In the genomic region with DNA sequence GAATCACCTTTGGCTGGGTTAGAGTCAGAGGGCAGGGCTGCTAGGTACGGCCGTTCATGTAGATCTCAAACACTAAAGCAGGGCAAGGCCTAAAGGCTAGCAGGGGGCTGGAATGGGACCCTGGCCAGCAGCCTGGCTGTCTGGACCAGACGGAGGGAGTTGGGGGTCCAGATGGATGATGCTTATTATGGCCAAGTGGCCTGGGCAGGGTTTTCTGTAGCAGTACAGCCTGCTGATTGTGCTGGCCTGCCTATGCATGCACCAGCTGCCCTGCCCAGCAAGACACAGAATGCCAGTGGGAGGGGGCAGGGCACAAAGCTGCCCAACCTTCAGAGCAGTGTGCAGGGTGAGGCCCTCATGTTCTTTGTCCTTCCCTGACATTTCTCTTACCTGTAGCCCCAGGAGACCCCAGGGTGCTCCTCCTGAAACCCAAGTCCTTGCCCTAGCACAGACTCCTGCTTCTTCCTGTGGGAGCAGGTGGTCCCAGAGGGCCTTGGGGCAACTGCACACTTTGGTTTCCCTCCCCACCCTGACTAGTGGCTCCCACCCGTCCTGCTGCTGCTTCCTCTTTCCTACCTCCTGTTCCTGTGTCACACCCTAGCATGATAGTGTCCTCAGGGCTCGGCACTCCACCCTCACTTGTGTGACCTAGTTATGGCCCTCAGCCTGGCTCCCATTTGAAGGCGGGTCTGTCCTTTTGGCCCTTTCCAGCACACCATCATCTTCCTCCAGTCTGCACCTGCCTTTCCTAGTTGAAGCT, we compare ENCODE assay signal across 10 mouse cellular contexts. TPM values are rescaled to one million over a fixed set of nuclear protein-coding genes. Genes with fewer than 3 reads are reported as not detected.
DNase-seq lines count a peak whose midpoint lies in the region; ATAC-seq and TF ChIP-seq lines count a peak whose summit lies in the region.
"Had no signal": no experiment of that assay in that cellular context is flagged by ENCODE, and none has a peak within 500 bp of the region (broad histone marks: within the 10 kb centered on the region; RNA-seq: fewer than 3 reads in every experiment).

No protein-coding gene starts in this region.

- H3K4me2 ChIP-seq in heart, embryonic 11.5 days: peak overlapping the region; percentile 12
- H3K4me2 ChIP-seq in myocyte (ENCODE audit: low read depth): peak overlapping the region; percentile 77
- H3K4me2 ChIP-seq: limb, embryonic 12.5 days had no signal

- DNase-seq in layer of hippocampus, adult 11-12 months (ENCODE audit: low spot score): peak; percentile 62
- no peak for DNase-seq in layer of hippocampus, postnatal 10 days (ENCODE audit: low spot score in 2 of 2)
- peak; percentile 96 for DNase-seq in cerebellum, adult 11 months
- peak; percentile 56 for DNase-seq in kidney, postnatal 14 days
- no peak for DNase-seq in frontal cortex, postnatal 14 days (ENCODE audit: low spot score in 2 of 2)
- DNase-seq in layer of hippocampus, adult 9-10 months (ENCODE audit: low spot score): no peak

- H3K4me1 ChIP-seq in heart, embryonic 11.5 days (ENCODE audit: control insufficient read depth, insufficient read depth, low read length): peaks cover 31% of the 10 kb centered on the region

- H3ac ChIP-seq in myocyte (ENCODE audit: control insufficient read depth, insufficient read length): no peak overlapping the region

- 66% methylated on average over 6 of the region's 6 CpGs for WGBS in heart, embryonic 11.5 days (ENCODE audit: insufficient replicate concordance)

- H3K27ac ChIP-seq in heart, embryonic 11.5 days (ENCODE audit: low read depth, low read length): no peak overlapping the region
- H3K27ac ChIP-seq: limb, embryonic 12.5 days had no signal

- no peak for ATAC-seq in heart, embryonic 11.5 days (replicated peaks; ENCODE audit: insufficient number of reproducible peaks, low FRiP score, low TSS enrichment)
- ATAC-seq: Patski had no signal

- TF ChIP-seq POLR2A in myocyte (IDR thresholded peaks at IDR 0.05; ENCODE audit: insufficient read length, low read depth): no peak

- no peaks in the 10 kb centered on the region for H3K9me3 ChIP-seq in heart, embryonic 11.5 days (replicated peaks; ENCODE audit: control insufficient read depth, low read length)
- H3K9me3 ChIP-seq: limb, embryonic 12.5 days had no signal

- no peak overlapping the region; the same call in 1 of the 2 replicates for H3K4me3 ChIP-seq in heart, embryonic 11.5 days (ENCODE audit: low read depth, low read length)
- H3K4me3 ChIP-seq in myocyte: peak overlapping the region; percentile 28
- H3K4me3 ChIP-seq: limb, embryonic 12.5 days had no signal

- H3K79me2 ChIP-seq in myocyte (ENCODE audit: control insufficient read depth, insufficient read depth): peaks cover 10% of the 10 kb centered on the region

- peak overlapping the region; percentile 56; the same call in 1 of the 2 replicates for H3K9ac ChIP-seq in heart, embryonic 11.5 days (ENCODE audit: low read depth, low read length)
- H3K9ac ChIP-seq: limb, embryonic 12.5 days had no signal

- peaks cover 8% of the 10 kb centered on the region; the same call in 1 of the 2 replicates for H3K36me3 ChIP-seq in heart, embryonic 11.5 days (ENCODE audit: control insufficient read depth, insufficient read depth, low read length)
- no peaks in the 10 kb centered on the region for H3K36me3 ChIP-seq in myocyte (ENCODE audit: control insufficient read depth, insufficient read depth)

- H3K27me3 ChIP-seq in heart, embryonic 11.5 days (ENCODE audit: control insufficient read depth, insufficient read depth, low read length): peaks cover 16% of the 10 kb centered on the region
- no peaks in the 10 kb centered on the region for H3K27me3 ChIP-seq in myocyte (ENCODE audit: control insufficient read depth, insufficient read depth, insufficient read length)
- H3K27me3 ChIP-seq: Patski had no signal

TF ChIP-seq in myocyte, 11 proteins besides CTCF, POLR2A, EP300 and RAD21:
- TF ChIP-seq E2F4 (IDR thresholded peaks at IDR 0.05; ENCODE audit: insufficient read depth) (no peak), MYOG (IDR thresholded peaks at IDR 0.05; ENCODE audit: control insufficient read depth in 1 of 3, insufficient read depth in 1 of 3, insufficient read length in 2 of 3, low read depth in 2 of 3) (peak in 1 of 3 experiments; percentile 61), MYOD1 (IDR thresholded peaks at IDR 0.05; ENCODE audit: control insufficient read depth in 1 of 3, insufficient read length in 2 of 3, low read depth in 2 of 3) (peak in 1 of 3 experiments; percentile 65)

RNA-seq across cellular contexts. Expression of gene Tprn, which starts 3.7 kb away (rescaled TPM):
- total RNA-seq in layer of hippocampus, postnatal 10 days (2021): 10 to 100 TPM; 13.9 to 14.0 TPM
- 3.3 TPM in 2 replicates for polyA plus RNA-seq in heart, embryonic 11.5 days (2014; fragmentation: Nextera tagmentation; extraction: Ambion mirVana)
- polyA plus RNA-seq in myocyte (2012; fragmentation: generic; extraction: Trizol): 5.5 TPM

RNA-seq across cellular contexts. Expression of gene Ssna1, which starts 6.2 kb away (rescaled TPM):
- total RNA-seq in layer of hippocampus, postnatal 10 days (2021): 10 to 100 TPM; 77.2 to 83.4 TPM
- 156 and 175 TPM in 2 replicates for polyA plus RNA-seq in heart, embryonic 11.5 days (2014; fragmentation: Nextera tagmentation; extraction: Ambion mirVana)
- polyA plus RNA-seq in myocyte (2012; fragmentation: generic; extraction: Trizol): 106 TPM

RNA-seq across cellular contexts. Expression of gene Anapc2, which starts 6.2 kb away (rescaled TPM):
- 10 to 100 TPM; 82.8 to 85.3 TPM for total RNA-seq in layer of hippocampus, postnatal 10 days (2021)
- 73.0 and 76.1 TPM in 2 replicates for polyA plus RNA-seq in heart, embryonic 11.5 days (2014; fragmentation: Nextera tagmentation; extraction: Ambion mirVana)
- 97.9 TPM for polyA plus RNA-seq in myocyte (2012; fragmentation: generic; extraction: Trizol)

RNA-seq across cellular contexts. Expression of gene Tmem203, which starts 10.8 kb away (rescaled TPM):
- 10 to 100 TPM; 35.6 to 39.1 TPM for total RNA-seq in layer of hippocampus, postnatal 10 days (2021)
- polyA plus RNA-seq in heart, embryonic 11.5 days (2014; fragmentation: Nextera tagmentation; extraction: Ambion mirVana): 12.9 and 16.0 TPM in 2 replicates
- 47.2 TPM for polyA plus RNA-seq in myocyte (2012; fragmentation: generic; extraction: Trizol)

RNA-seq across cellular contexts. Expression of gene AL732309.1, which starts 19.4 kb away (rescaled TPM):
- total RNA-seq in layer of hippocampus, postnatal 10 days (2021): 1 to 10 TPM in 1 of 2 experiments, under 1 TPM in 1; 0.45 to 4.0 TPM
- 2.5 and 2.9 TPM in 2 replicates for polyA plus RNA-seq in heart, embryonic 11.5 days (2014; fragmentation: Nextera tagmentation; extraction: Ambion mirVana)
- polyA plus RNA-seq in myocyte (2012; fragmentation: generic; extraction: Trizol): 4.5 TPM

Comparison
In these comparisons a context has a peak if more than half of its experiments do, and no peak if none do; other contexts are left out.
1. DNase-seq: peak in layer of hippocampus, adult 11-12 months (single experiment), cerebellum, adult 11 months (single experiment) and kidney, postnatal 14 days (single experiment); none in layer of hippocampus, postnatal 10 days (0 of 2), frontal cortex, postnatal 14 days (0 of 2) and layer of hippocampus, adult 9-10 months (single experiment).